Mouse (Mus musculus) small intestine, adult 2 months (tissue): ENCODE results near the gene Gm9945. TPM values are rescaled to one million over a fixed set of nuclear protein-coding genes. Genes with fewer than 3 reads are reported as not detected.

Experiments used
- H3K27ac ChIP-seq: fragments of 200-500 bp; 2 replicates; pipeline ENCODE4 v1.5.1; 2012; ENCODE audit warnings: low read depth, low read length, control low read depth, inconsistent platforms; ENCODE audit not compliant: insufficient read depth
- H3K27me3 ChIP-seq: fragments of 200-500 bp; 2 replicates; pipeline ENCODE4 v1.6.1; 2012; ENCODE audit warnings: mild to moderate bottlenecking, moderate library complexity, low read length, inconsistent platforms; ENCODE audit not compliant: control insufficient read depth, insufficient read depth
- H3K36me3 ChIP-seq: fragments of 200-500 bp; 2 replicates; pipeline ENCODE4 v1.6.1; 2012; ENCODE audit warnings: mild to moderate bottlenecking, low read length, control low read depth, inconsistent platforms; ENCODE audit not compliant: control insufficient read depth, insufficient read depth
- H3K4me1 ChIP-seq: fragments of 200-500 bp; 2 replicates; pipeline ENCODE4 v1.6.1; 2012; ENCODE audit warnings: low read length, inconsistent platforms, mixed read lengths; ENCODE audit not compliant: control insufficient read depth, insufficient read depth, insufficient read length
- H3K4me3 ChIP-seq: fragments of 200-500 bp; 2 replicates; pipeline ENCODE4 v1.5.1; 2012; ENCODE audit warnings: low read depth, mild to moderate bottlenecking, control low read depth, inconsistent platforms, low read length, moderate library complexity
- CTCF ChIP-seq: fragments of 200-500 bp; IDR thresholded peaks from 2 replicates; pipeline ENCODE4 v1.5.1; 2012; ENCODE audit warnings: low read depth, mild to moderate bottlenecking, control low read depth, inconsistent platforms, low read length, moderate library complexity, mixed read lengths; ENCODE audit not compliant: insufficient replicate concordance, insufficient read length; ENCODE audit errors: extremely low read depth
- POLR2A ChIP-seq: fragments of 200-500 bp; IDR thresholded peaks from 2 replicates; pipeline ENCODE4 v1.6.1; 2012; ENCODE audit warnings: low read depth, mild to moderate bottlenecking, control low read depth, inconsistent platforms, low read length, moderate library complexity
- WGBS: fragments of 180-500 bp; shearing (Covaris S2); methylation state at CpG from one replicate; pipeline ENCODE4 v1.1.7; 2018; 5-methylcytosine and 5-hydroxymethylcytosine counted together
- polyA plus RNA-seq: library from polyadenylated mRNA; depleted of rRNA; stranded (reverse); fragments of >200 nt; gene quantifications from 2 replicates; pipeline ENCODE4 v1.2.3, GENCODE M21; 2012

Gene Gm9945
- polyA plus RNA-seq, 1 experiment, result not detected

DNA sequence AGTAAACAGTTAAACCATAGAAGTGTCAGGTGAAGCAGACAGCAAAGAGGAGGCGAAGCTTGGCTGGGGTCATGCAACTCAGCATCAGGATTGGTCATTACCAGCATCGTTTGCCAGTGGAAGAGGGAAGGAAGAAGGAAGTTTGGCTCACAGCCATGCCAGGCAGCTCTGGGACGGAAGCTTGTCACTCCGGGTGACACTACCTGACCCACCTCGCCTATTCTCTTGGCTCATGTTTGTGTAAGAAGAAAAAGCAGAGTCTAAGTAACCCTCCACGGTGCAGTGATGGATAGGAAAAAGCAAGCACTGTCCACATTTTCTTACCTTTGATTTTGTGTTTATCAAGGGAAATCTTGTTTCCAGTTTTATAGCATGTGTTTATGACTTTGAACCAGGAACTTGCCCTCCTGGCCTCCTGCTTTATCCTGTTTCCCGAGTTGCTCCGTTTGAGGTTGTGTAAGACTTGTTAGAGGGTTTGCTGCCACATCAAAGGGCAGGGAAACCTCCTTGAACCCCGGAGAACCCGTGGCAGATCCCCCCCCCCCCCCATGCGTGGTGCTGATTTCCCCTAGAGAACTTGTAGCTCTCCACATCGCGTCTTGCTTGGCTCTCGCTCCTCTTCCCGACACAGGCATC, 29.8 kb upstream of the Gm9945 start:
- Histone ChIP-seq H3K36me3 (no peaks in the 10 kb centered on the region), H3K4me3 (peak overlapping the region; percentile 37), H3K27ac (peak overlapping the region; percentile 91), H3K27me3 (no peaks in the 10 kb centered on the region), H3K4me1 (peaks cover 36% of the 10 kb centered on the region; the same call in 1 of the 2 replicates)
- 10% methylated on average over 15 of the region's 15 CpGs for WGBS
- TF ChIP-seq POLR2A, result no peak

DNA sequence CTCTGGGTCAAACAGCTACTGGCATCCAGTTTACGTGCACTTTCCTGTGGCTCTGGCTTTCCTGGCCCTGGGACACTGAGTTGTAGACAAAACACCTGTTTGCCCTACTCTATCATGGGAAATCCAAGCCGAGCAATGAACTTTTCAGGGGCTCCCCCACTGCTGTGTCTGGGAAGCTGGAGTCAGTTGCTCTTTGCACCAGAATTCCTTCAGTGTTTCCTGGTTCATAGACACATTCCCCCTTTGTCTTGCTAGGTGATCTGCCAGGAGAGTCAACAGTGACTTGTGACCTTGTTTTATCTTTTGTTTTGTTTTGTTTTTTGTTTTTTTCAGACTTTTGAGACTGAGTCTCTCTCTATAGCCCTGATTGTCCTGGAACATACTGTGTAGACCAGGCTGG, 28.6 kb upstream of the Gm9945 start:
- TF ChIP-seq POLR2A (no peak), CTCF (no peak)
- no peaks in the 10 kb centered on the region for H3K27me3 ChIP-seq
- H3K4me3 ChIP-seq, result no peak overlapping the region
- H3K36me3 ChIP-seq, result no peaks in the 10 kb centered on the region
- H3K4me1 ChIP-seq, result peaks cover 36% of the 10 kb centered on the region; the same call in 1 of the 2 replicates
- H3K27ac ChIP-seq, result peak overlapping the region; percentile 91
- 17% methylated on average over 2 of the region's 2 CpGs for WGBS

DNA sequence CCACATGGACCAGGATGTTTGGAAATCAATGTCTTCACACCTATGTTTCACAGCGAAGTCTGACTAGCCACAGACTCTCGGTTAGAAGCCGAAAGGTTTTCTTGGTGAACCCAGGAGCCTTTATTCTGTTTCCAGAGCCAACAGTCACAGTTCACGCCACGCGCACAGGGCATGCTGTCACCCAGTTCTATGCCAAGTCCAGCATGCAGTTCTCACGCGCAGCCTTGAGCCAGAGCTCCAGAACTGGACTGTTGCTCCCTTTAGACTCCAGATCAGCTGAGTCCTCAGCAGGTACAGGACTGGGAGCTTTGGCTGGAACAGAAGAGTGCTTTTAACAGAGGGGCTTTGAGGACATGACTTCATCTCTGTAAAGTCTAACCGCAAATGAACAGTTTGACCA, 27.6 kb upstream of the Gm9945 start:
- Histone ChIP-seq H3K4me3 (no peak overlapping the region), H3K4me1 (peaks cover 36% of the 10 kb centered on the region; the same call in 1 of the 2 replicates), H3K27me3 (no peaks in the 10 kb centered on the region), H3K27ac (no peak overlapping the region), H3K36me3 (no peaks in the 10 kb centered on the region)
- 93% methylated on average over 9 of the region's 9 CpGs for WGBS
- TF ChIP-seq POLR2A (no peak), CTCF (no peak)

DNA sequence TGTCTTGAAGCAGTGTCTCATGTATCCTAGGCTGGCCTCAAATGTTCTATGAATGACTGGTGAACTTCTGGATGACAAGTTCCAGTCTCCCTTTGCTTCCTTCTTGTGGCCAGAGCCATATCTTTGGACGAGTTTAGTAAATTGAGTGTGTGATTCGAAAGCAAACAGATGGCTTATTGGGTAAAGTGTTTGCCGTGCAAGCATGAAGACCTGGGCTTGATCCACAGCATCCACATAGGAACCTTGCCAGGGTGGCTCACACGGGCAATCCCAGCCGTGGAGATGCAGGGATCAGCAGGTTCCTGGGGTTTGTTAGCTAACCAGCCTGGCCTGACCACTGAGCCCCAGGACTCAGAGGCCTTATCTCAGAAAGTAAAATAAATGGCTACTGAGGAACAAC, 26.9 kb upstream of the Gm9945 start:
- Histone ChIP-seq H3K27me3 (no peaks in the 10 kb centered on the region), H3K36me3 (no peaks in the 10 kb centered on the region), H3K4me3 (no peak overlapping the region), H3K27ac (no peak overlapping the region), H3K4me1 (peaks cover 35% of the 10 kb centered on the region; the same call in 1 of the 2 replicates)
- 71% methylated on average over 5 of the region's 5 CpGs for WGBS
- TF ChIP-seq POLR2A (no peak), CTCF (no peak)

DNA sequence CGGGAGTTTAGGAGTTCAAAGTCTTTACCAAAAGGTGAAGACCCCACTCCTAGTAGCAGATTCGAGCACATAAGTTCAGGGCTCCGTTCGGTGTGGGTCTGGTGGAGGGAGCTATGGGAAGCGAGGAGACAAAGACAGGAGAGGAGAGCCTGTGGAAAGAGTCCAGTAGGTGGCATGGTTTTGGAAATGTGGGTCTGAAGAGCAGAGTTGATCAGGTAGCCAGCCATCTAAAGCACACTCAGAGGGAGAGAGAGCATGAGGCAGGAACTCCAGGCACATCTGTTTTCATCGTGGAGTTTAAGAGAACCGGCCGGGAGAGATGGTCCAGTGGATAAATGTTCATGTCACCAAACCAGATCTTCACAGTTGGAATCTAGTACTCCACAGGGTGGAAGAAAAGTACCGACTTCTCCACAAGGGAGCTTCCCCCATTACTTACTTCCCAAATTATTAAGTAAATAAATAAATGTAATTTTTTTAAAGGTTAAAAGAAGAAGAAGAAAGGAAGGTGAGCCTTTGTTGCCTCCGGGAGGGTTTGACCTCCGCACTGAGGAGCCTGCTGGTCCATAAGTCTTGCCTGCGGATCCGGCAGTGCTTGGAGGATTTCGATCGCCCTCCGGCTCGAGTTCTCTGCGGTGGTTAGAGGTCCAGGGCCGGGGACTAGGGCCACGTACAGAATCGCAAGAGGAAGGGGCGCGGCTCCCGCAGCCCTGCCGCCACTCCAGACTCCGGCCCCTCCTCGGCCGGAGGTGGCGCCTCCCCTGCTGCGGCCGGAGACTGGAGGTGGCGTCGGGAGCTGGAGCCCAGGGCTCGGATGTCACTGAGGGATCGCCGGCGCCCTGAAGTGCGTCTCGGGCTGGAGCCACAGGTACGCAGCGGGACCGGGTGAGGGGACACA, 23.2 kb upstream of the Gm9945 start, which contains the start of the genes Gm10447 and Shroom1:
Gene Gm10447, minus strand, starts transcription at position 637 of the 898 bp plus-strand sequence.
Gene Shroom1, plus strand, starts transcription at position 732 of the 898 bp plus-strand sequence.
- WGBS, result 3% methylated on average over 42 of the region's 42 CpGs
- Histone ChIP-seq H3K4me3 (peak within 1 kb of the TSS; percentile 68), H3K27ac (peak within 1 kb of the TSS; percentile 23; the same call in 1 of the 2 replicates), H3K27me3 (no peaks in the 10 kb centered on the region), H3K4me1 (peaks cover 8% of the 10 kb centered on the region; the same call in 1 of the 2 replicates), H3K36me3 (no peaks in the 10 kb centered on the region)
- TF ChIP-seq CTCF, result no peak; the same call in 1 of the 2 replicates
- TF ChIP-seq POLR2A, result peak; percentile 49; the same call in 1 of the 2 replicates

DNA sequence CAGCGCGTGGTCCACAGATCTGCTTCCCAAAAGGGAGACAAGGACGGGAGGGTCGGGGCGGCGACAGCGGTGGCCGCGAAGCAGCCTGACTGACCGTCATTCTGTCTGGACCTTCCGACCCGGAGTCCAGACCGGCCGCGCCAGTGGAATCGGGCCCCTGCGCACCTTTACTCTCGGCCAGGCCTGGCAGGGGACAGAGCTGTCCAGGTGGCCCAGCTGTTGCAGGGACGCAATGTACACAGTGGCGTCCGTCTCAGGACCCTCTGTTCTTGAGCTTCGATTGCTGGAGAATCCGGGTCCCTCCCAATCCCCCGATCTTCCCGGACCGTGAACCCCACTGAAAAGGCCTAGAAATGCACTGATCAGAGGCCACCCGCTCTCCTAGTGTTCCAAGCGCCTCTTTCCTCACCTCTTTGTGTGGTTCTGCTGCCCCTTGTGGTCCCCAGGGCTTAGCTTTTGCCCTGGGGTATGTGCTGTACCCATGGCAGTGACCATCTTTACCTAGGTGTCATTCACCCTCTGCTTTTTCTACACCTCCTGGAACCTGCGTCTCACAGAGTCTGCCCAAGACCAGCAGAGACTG, 22.5 kb upstream of the Gm9945 start:
- Histone ChIP-seq H3K36me3 (no peaks in the 10 kb centered on the region), H3K4me1 (peaks cover 8% of the 10 kb centered on the region; the same call in 1 of the 2 replicates), H3K4me3 (peak overlapping the region; percentile 68), H3K27ac (peak overlapping the region; percentile 1; the same call in 1 of the 2 replicates), H3K27me3 (no peaks in the 10 kb centered on the region)
- WGBS, result 15% methylated on average over 29 of the region's 29 CpGs
- TF ChIP-seq CTCF, result no peak
- TF ChIP-seq POLR2A, result no peak
